ENCODE assay signal across 8 mouse cellular contexts in genomic region chr2:54436736-54437500, GRCm38 (mm10). TPM values are rescaled to one million over a fixed set of nuclear protein-coding genes. Genes with fewer than 3 reads are reported as not detected.
DNase-seq lines count a peak whose midpoint lies in the region; ATAC-seq lines count a peak whose summit lies in the region.
"Had no signal": no experiment of that assay in that cellular context is flagged by ENCODE, and none has a peak within 500 bp of the region (broad histone marks: within the 10 kb centered on the region; RNA-seq: fewer than 3 reads in every experiment).

No protein-coding gene starts in this region.

- H3K9me3 ChIP-seq in forebrain, embryonic 11.5 days (ENCODE audit: control insufficient read depth, low read length): no peaks in the 10 kb centered on the region
- no peaks in the 10 kb centered on the region for H3K9me3 ChIP-seq in midbrain, embryonic 16.5 days (replicated peaks; ENCODE audit: control insufficient read depth, low read length, poor library complexity, severe bottlenecking)

- peak overlapping the region; percentile 47 for H3K4me3 ChIP-seq in forebrain, embryonic 11.5 days (ENCODE audit: low read depth, low read length)
- peak overlapping the region; percentile 68 for H3K4me3 ChIP-seq in midbrain, embryonic 16.5 days (ENCODE audit: low read depth, low read length)

- DNase-seq in ES-CJ7 (ENCODE audit: low read depth, low spot score) (peak; percentile 64), WW6 (ENCODE audit: low read depth, low spot score) (peak; percentile 20)
- peak; percentile 73 for DNase-seq in forebrain, embryonic 11.5 days (ENCODE audit: low spot score)
- peak; percentile 53 for DNase-seq in layer of hippocampus, adult 9-11 months
- no peak for DNase-seq in spleen, adult 18-20 months
- DNase-seq in ovary, postnatal 10 days (ENCODE audit: low spot score): no peak

- H3K27ac ChIP-seq in forebrain, embryonic 11.5 days (ENCODE audit: low read depth, low read length): no peak overlapping the region
- peak overlapping the region; percentile 76 for H3K27ac ChIP-seq in midbrain, embryonic 16.5 days (ENCODE audit: low read length)

- peak; percentile 58 for ATAC-seq in forebrain, embryonic 11.5 days (replicated peaks; ENCODE audit: low FRiP score)
- peak; percentile 72 for ATAC-seq in midbrain, embryonic 16.5 days

- peak overlapping the region; percentile 47 for H3K9ac ChIP-seq in forebrain, embryonic 11.5 days (ENCODE audit: low read length)
- H3K9ac ChIP-seq in midbrain, embryonic 16.5 days (ENCODE audit: low read depth, low read length): peak overlapping the region; percentile 80

- WGBS in forebrain, embryonic 11.5 days: under 1% methylated on average over 41 of the region's 42 CpGs
- WGBS in midbrain, embryonic 16.5 days: under 1% methylated on average over 37 of the region's 42 CpGs

- H3K27me3 ChIP-seq in forebrain, embryonic 11.5 days (ENCODE audit: control insufficient read depth, insufficient read depth, low read length): peaks cover 8% of the 10 kb centered on the region
- H3K27me3 ChIP-seq in midbrain, embryonic 16.5 days (ENCODE audit: control insufficient read depth, insufficient read depth, low read depth, low read length): no peaks in the 10 kb centered on the region

- peak overlapping the region; percentile 92 for H3K4me2 ChIP-seq in forebrain, embryonic 11.5 days (ENCODE audit: low read depth, low read length, severe bottlenecking)
- peak overlapping the region; percentile 97 for H3K4me2 ChIP-seq in midbrain, embryonic 16.5 days (ENCODE audit: low read length)

- no peaks in the 10 kb centered on the region for H3K36me3 ChIP-seq in forebrain, embryonic 11.5 days (ENCODE audit: control insufficient read depth, insufficient read depth, low read length)
- H3K36me3 ChIP-seq in midbrain, embryonic 16.5 days (ENCODE audit: control insufficient read depth, insufficient read depth, low read length): no peaks in the 10 kb centered on the region

- peaks cover 7% of the 10 kb centered on the region; the same call in 1 of the 2 replicates for H3K4me1 ChIP-seq in forebrain, embryonic 11.5 days (replicated peaks; ENCODE audit: control insufficient read depth, insufficient read depth, low read length)
- peaks cover 10% of the 10 kb centered on the region for H3K4me1 ChIP-seq in midbrain, embryonic 16.5 days (ENCODE audit: control insufficient read depth, insufficient read depth, low read length)

RNA-seq across cellular contexts. Expression of gene Galnt13, which starts 0.8 kb away (rescaled TPM):
- 1.3 and 1.7 TPM in 2 replicates for polyA plus RNA-seq in forebrain, embryonic 11.5 days (2014; fragmentation: Nextera tagmentation; extraction: Ambion mirVana)
- polyA plus RNA-seq in midbrain, embryonic 16.5 days (2015; fragmentation: Nextera tagmentation; extraction: Ambion mirVana): 12.5 and 12.7 TPM in 2 replicates
- polyA plus RNA-seq: spleen, adult 2 months had no signal

Comparison
In these comparisons a context has a peak if more than half of its experiments do, and no peak if none do; other contexts are left out.
1. DNase-seq: peak in ES-CJ7 (single experiment), WW6 (single experiment), forebrain, embryonic 11.5 days (single experiment) and layer of hippocampus, adult 9-11 months (single experiment); none in spleen, adult 18-20 months (0 of 2) and ovary, postnatal 10 days (single experiment).